8 mouse cellular contexts compared by ENCODE assay signal in the genomic region with DNA sequence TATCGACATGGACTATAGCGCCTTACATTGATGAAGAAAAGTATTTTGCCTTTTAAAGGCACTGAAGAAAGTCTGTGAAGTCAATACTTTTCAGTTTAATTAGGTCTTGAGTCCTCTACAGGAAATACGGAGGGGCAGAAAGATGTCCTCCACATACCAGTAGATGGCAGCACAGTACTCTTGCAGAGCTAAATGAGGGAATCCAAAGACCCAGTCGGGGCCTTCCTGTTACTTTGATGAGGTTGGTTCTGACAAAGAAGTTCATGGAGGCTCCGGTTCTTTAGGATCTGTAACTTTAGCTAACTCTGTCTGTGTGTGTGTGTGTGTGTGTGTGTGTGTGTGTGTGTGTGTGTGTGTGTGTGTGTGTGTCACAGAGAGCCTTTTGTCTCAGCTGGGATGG. TPM values are rescaled to one million over a fixed set of nuclear protein-coding genes. Genes with fewer than 3 reads are reported as not detected.
DNase-seq lines count a peak whose midpoint lies in the region; ATAC-seq and TF ChIP-seq lines count a peak whose summit lies in the region.

No protein-coding gene starts in this region.

- H3K9ac ChIP-seq in midbrain, embryonic 15.5 days, result no peak overlapping the region
- H3K9ac ChIP-seq in forebrain, embryonic 12.5 days, result peak overlapping the region; percentile 36; the same call in 1 of the 2 replicates
- H3K9ac ChIP-seq in stomach, embryonic 15.5 days, result no peak overlapping the region

- ATAC-seq in midbrain, embryonic 15.5 days (replicated peaks), result no peak
- no peak for ATAC-seq in forebrain, embryonic 12.5 days (ENCODE audit: low FRiP score)
- no peak for ATAC-seq in stomach, embryonic 15.5 days (ENCODE audit: insufficient read depth, low FRiP score, low read depth)

- H3K27ac ChIP-seq in midbrain, embryonic 10.5 days (replicated peaks), result peak overlapping the region; percentile 72
- H3K27ac ChIP-seq in midbrain, embryonic 15.5 days, result no peak overlapping the region
- H3K27ac ChIP-seq in forebrain, embryonic 12.5 days, result no peak overlapping the region
- peak overlapping the region; percentile 72 for H3K27ac ChIP-seq in hindbrain, embryonic 10.5 days
- 0 out of 2 replicates have a peak overlapping the region, but pooled peaks have one; percentile 30 for H3K27ac ChIP-seq in left cerebral cortex, adult 2 months
- H3K27ac ChIP-seq in stomach, embryonic 15.5 days, result no peak overlapping the region

- WGBS in midbrain, embryonic 10.5 days, result 11% methylated on average over 5 of the region's 5 CpGs
- WGBS in midbrain, embryonic 15.5 days, result 5% methylated on average over 5 of the region's 5 CpGs
- 5% methylated on average over 5 of the region's 5 CpGs for WGBS in forebrain, embryonic 12.5 days
- WGBS in hindbrain, embryonic 10.5 days, result 9% methylated on average over 5 of the region's 5 CpGs
- 6% methylated on average over 5 of the region's 5 CpGs for WGBS in stomach, embryonic 15.5 days

- H3K27me3 ChIP-seq in midbrain, embryonic 10.5 days (ENCODE audit: low read depth, poor library complexity, severe bottlenecking), result no peaks in the 10 kb centered on the region
- H3K27me3 ChIP-seq in midbrain, embryonic 15.5 days (replicated peaks), result no peaks in the 10 kb centered on the region
- no peaks in the 10 kb centered on the region for H3K27me3 ChIP-seq in forebrain, embryonic 12.5 days
- H3K27me3 ChIP-seq in hindbrain, embryonic 10.5 days (ENCODE audit: insufficient read depth, poor library complexity, severe bottlenecking), result no peaks in the 10 kb centered on the region
- H3K27me3 ChIP-seq in stomach, embryonic 15.5 days (replicated peaks), result no peaks in the 10 kb centered on the region

- peaks cover 51% of the 10 kb centered on the region for H3K4me1 ChIP-seq in midbrain, embryonic 10.5 days
- H3K4me1 ChIP-seq in midbrain, embryonic 15.5 days, result peaks cover 32% of the 10 kb centered on the region
- peaks cover 31% of the 10 kb centered on the region for H3K4me1 ChIP-seq in forebrain, embryonic 12.5 days
- peaks cover 51% of the 10 kb centered on the region for H3K4me1 ChIP-seq in hindbrain, embryonic 10.5 days (replicated peaks)
- peaks cover 20% of the 10 kb centered on the region for H3K4me1 ChIP-seq in stomach, embryonic 15.5 days

- no peak overlapping the region; the same call in 1 of the 2 replicates for H3K4me2 ChIP-seq in midbrain, embryonic 15.5 days
- peak overlapping the region; percentile 84 for H3K4me2 ChIP-seq in forebrain, embryonic 12.5 days
- peak overlapping the region; percentile 23; the same call in 1 of the 2 replicates for H3K4me2 ChIP-seq in stomach, embryonic 15.5 days

- DNase-seq in midbrain, embryonic 10.5 days (ENCODE audit: low spot score), result peak; percentile 59
- peak; percentile 50 for DNase-seq in c-Kit-negative CD71-positive TER-119-positive erythroid progenitor cells, embryonic 14.5 days (ENCODE audit: low read depth, low spot score)
- peak; percentile 62 for DNase-seq in hindbrain, embryonic 10.5 days (ENCODE audit: low spot score)
- peak; percentile 54 to 68 for DNase-seq in left cerebral cortex, adult 2 months (ENCODE audit: extremely low spot score in 1 of 2, low spot score in 2 of 2)
- DNase-seq in mesoderm, embryonic 11.5 days (ENCODE audit: low read depth, low spot score), result peak; percentile 85

- H3K36me3 ChIP-seq in midbrain, embryonic 10.5 days, result peaks cover 5% of the 10 kb centered on the region; the same call in 1 of the 2 replicates
- H3K36me3 ChIP-seq in midbrain, embryonic 15.5 days (replicated peaks), result no peaks in the 10 kb centered on the region
- no peaks in the 10 kb centered on the region; the same call in 1 of the 2 replicates for H3K36me3 ChIP-seq in forebrain, embryonic 12.5 days (replicated peaks)
- H3K36me3 ChIP-seq in hindbrain, embryonic 10.5 days, result no peaks in the 10 kb centered on the region
- H3K36me3 ChIP-seq in stomach, embryonic 15.5 days, result no peaks in the 10 kb centered on the region

- no peaks in the 10 kb centered on the region for H3K9me3 ChIP-seq in midbrain, embryonic 10.5 days (replicated peaks)
- no peaks in the 10 kb centered on the region for H3K9me3 ChIP-seq in midbrain, embryonic 15.5 days
- H3K9me3 ChIP-seq in forebrain, embryonic 12.5 days, result no peaks in the 10 kb centered on the region
- H3K9me3 ChIP-seq in hindbrain, embryonic 10.5 days, result no peaks in the 10 kb centered on the region
- H3K9me3 ChIP-seq in stomach, embryonic 15.5 days, result no peaks in the 10 kb centered on the region

- TF ChIP-seq CTCF in left cerebral cortex, adult 2 months (IDR thresholded peaks at IDR 0.05), result peak; percentile 87

- H3K4me3 ChIP-seq in midbrain, embryonic 10.5 days, result peak overlapping the region; percentile 75
- H3K4me3 ChIP-seq in midbrain, embryonic 15.5 days, result no peak overlapping the region
- peak overlapping the region; percentile 17; the same call in 1 of the 2 replicates for H3K4me3 ChIP-seq in forebrain, embryonic 12.5 days (replicated peaks)
- H3K4me3 ChIP-seq in hindbrain, embryonic 10.5 days, result peak overlapping the region; percentile 23; the same call in 1 of the 2 replicates
- H3K4me3 ChIP-seq in left cerebral cortex, adult 2 months, result no peak overlapping the region; the same call in 1 of the 2 replicates
- H3K4me3 ChIP-seq in stomach, embryonic 15.5 days (replicated peaks), result no peak overlapping the region

- intact Hi-C loops in left cerebral cortex, adult 2 months (cut with DNase I), result loop anchor here (2.0 to 10.0 kb wide), 6 partner anchors 68 to 518 kb away; partner anchors contain the start of genes Arhgef39, Ccdc107, Creb3 and Tln1

RNA-seq across cellular contexts. Expression of gene Fam214b, which starts 1.2 kb away (rescaled TPM):
- polyA plus RNA-seq in midbrain, embryonic 10.5 days (2016; fragmentation: Nextera tagmentation; extraction: Ambion mirVana), result 27.4 and 40.4 TPM in 2 replicates
- 52.0 and 55.3 TPM in 2 replicates for polyA plus RNA-seq in midbrain, embryonic 15.5 days (2015; fragmentation: Nextera tagmentation; extraction: Ambion mirVana)
- 40.3 and 40.6 TPM in 2 replicates for polyA plus RNA-seq in forebrain, embryonic 12.5 days (2016; fragmentation: Nextera tagmentation; extraction: Ambion mirVana)
- polyA plus RNA-seq in hindbrain, embryonic 10.5 days (2016; fragmentation: Nextera tagmentation; extraction: Ambion mirVana), result 22.6 and 34.4 TPM in 2 replicates
- 10 to 100 TPM; 39.0 to 39.7 TPM for total RNA-seq in left cerebral cortex, adult 2 months (2021)
- 11.9 and 13.2 TPM in 2 replicates for polyA plus RNA-seq in stomach, embryonic 15.5 days (2015; fragmentation: Nextera tagmentation; extraction: Ambion mirVana)

RNA-seq across cellular contexts. Expression of gene Unc13b, which starts 11.5 kb away (rescaled TPM):
- 9.9 and 14.2 TPM in 2 replicates for polyA plus RNA-seq in midbrain, embryonic 10.5 days (2016; fragmentation: Nextera tagmentation; extraction: Ambion mirVana)
- polyA plus RNA-seq in midbrain, embryonic 15.5 days (2015; fragmentation: Nextera tagmentation; extraction: Ambion mirVana), result 20.1 and 21.2 TPM in 2 replicates
- polyA plus RNA-seq in forebrain, embryonic 12.5 days (2016; fragmentation: Nextera tagmentation; extraction: Ambion mirVana), result 25.3 and 25.5 TPM in 2 replicates
- 12.8 and 14.8 TPM in 2 replicates for polyA plus RNA-seq in hindbrain, embryonic 10.5 days (2016; fragmentation: Nextera tagmentation; extraction: Ambion mirVana)
- total RNA-seq in left cerebral cortex, adult 2 months (2021), result 10 to 100 TPM; 68.1 to 70.9 TPM
- polyA plus RNA-seq in stomach, embryonic 15.5 days (2015; fragmentation: Nextera tagmentation; extraction: Ambion mirVana), result 7.8 and 9.1 TPM in 2 replicates

RNA-seq across cellular contexts. Expression of gene Stoml2, which starts 15.7 kb away (rescaled TPM):
- 419 and 471 TPM in 2 replicates for polyA plus RNA-seq in midbrain, embryonic 10.5 days (2016; fragmentation: Nextera tagmentation; extraction: Ambion mirVana)
- 218 and 235 TPM in 2 replicates for polyA plus RNA-seq in midbrain, embryonic 15.5 days (2015; fragmentation: Nextera tagmentation; extraction: Ambion mirVana)
- 308 and 324 TPM in 2 replicates for polyA plus RNA-seq in forebrain, embryonic 12.5 days (2016; fragmentation: Nextera tagmentation; extraction: Ambion mirVana)
- 404 and 440 TPM in 2 replicates for polyA plus RNA-seq in hindbrain, embryonic 10.5 days (2016; fragmentation: Nextera tagmentation; extraction: Ambion mirVana)
- 100 to 1,000 TPM in 1 of 2 experiments, 10 to 100 TPM in 1; 97.4 to 104 TPM for total RNA-seq in left cerebral cortex, adult 2 months (2021)
- polyA plus RNA-seq in stomach, embryonic 15.5 days (2015; fragmentation: Nextera tagmentation; extraction: Ambion mirVana), result 303 TPM in 2 replicates

RNA-seq across cellular contexts. Expression of gene Pigo, which starts 21.6 kb away (rescaled TPM):
- polyA plus RNA-seq in midbrain, embryonic 10.5 days (2016; fragmentation: Nextera tagmentation; extraction: Ambion mirVana), result 21.8 and 27.5 TPM in 2 replicates
- 29.1 and 34.0 TPM in 2 replicates for polyA plus RNA-seq in midbrain, embryonic 15.5 days (2015; fragmentation: Nextera tagmentation; extraction: Ambion mirVana)
- polyA plus RNA-seq in forebrain, embryonic 12.5 days (2016; fragmentation: Nextera tagmentation; extraction: Ambion mirVana), result 24.9 and 26.7 TPM in 2 replicates
- polyA plus RNA-seq in hindbrain, embryonic 10.5 days (2016; fragmentation: Nextera tagmentation; extraction: Ambion mirVana), result 20.3 and 23.2 TPM in 2 replicates
- total RNA-seq in left cerebral cortex, adult 2 months (2021), result 10 to 100 TPM; 30.9 to 31.1 TPM
- 21.7 and 22.6 TPM in 2 replicates for polyA plus RNA-seq in stomach, embryonic 15.5 days (2015; fragmentation: Nextera tagmentation; extraction: Ambion mirVana)

RNA-seq across cellular contexts. Expression of gene Fancg, which starts 36.9 kb away (rescaled TPM):
- polyA plus RNA-seq in midbrain, embryonic 10.5 days (2016; fragmentation: Nextera tagmentation; extraction: Ambion mirVana), result 25.0 and 27.2 TPM in 2 replicates
- 22.8 and 29.5 TPM in 2 replicates for polyA plus RNA-seq in midbrain, embryonic 15.5 days (2015; fragmentation: Nextera tagmentation; extraction: Ambion mirVana)
- 21.6 and 26.7 TPM in 2 replicates for polyA plus RNA-seq in forebrain, embryonic 12.5 days (2016; fragmentation: Nextera tagmentation; extraction: Ambion mirVana)
- 23.2 and 25.5 TPM in 2 replicates for polyA plus RNA-seq in hindbrain, embryonic 10.5 days (2016; fragmentation: Nextera tagmentation; extraction: Ambion mirVana)
- total RNA-seq in left cerebral cortex, adult 2 months (2021), result 10 to 100 TPM; 15.1 to 17.4 TPM
- polyA plus RNA-seq in stomach, embryonic 15.5 days (2015; fragmentation: Nextera tagmentation; extraction: Ambion mirVana), result 13.0 and 17.2 TPM in 2 replicates

Comparison
In these comparisons a context has a peak if more than half of its experiments do, and no peak if none do; other contexts are left out.
1. H3K27ac ChIP-seq: peak in midbrain, embryonic 10.5 days (single experiment), hindbrain, embryonic 10.5 days (single experiment) and left cerebral cortex, adult 2 months (single experiment); none in midbrain, embryonic 15.5 days (single experiment), forebrain, embryonic 12.5 days (single experiment) and stomach, embryonic 15.5 days (single experiment).
2. H3K4me3 ChIP-seq: peak in midbrain, embryonic 10.5 days (single experiment), forebrain, embryonic 12.5 days (single experiment) and hindbrain, embryonic 10.5 days (single experiment); none in midbrain, embryonic 15.5 days (single experiment), left cerebral cortex, adult 2 months (single experiment) and stomach, embryonic 15.5 days (single experiment).
3. Peak in every context shown above with its lines, with median percentiles within 50 percentile points of each other: DNase-seq.